Mouse (Mus musculus): Measurements from ENCODE around the gene Cdc42bpg. TPM values are rescaled to one million over a fixed set of nuclear protein-coding genes. Genes with fewer than 3 reads are reported as not detected.

The Cdc42bpg gene
- total RNA-seq, 1 experiment from 2014 or later: 34.2 TPM

DNA sequence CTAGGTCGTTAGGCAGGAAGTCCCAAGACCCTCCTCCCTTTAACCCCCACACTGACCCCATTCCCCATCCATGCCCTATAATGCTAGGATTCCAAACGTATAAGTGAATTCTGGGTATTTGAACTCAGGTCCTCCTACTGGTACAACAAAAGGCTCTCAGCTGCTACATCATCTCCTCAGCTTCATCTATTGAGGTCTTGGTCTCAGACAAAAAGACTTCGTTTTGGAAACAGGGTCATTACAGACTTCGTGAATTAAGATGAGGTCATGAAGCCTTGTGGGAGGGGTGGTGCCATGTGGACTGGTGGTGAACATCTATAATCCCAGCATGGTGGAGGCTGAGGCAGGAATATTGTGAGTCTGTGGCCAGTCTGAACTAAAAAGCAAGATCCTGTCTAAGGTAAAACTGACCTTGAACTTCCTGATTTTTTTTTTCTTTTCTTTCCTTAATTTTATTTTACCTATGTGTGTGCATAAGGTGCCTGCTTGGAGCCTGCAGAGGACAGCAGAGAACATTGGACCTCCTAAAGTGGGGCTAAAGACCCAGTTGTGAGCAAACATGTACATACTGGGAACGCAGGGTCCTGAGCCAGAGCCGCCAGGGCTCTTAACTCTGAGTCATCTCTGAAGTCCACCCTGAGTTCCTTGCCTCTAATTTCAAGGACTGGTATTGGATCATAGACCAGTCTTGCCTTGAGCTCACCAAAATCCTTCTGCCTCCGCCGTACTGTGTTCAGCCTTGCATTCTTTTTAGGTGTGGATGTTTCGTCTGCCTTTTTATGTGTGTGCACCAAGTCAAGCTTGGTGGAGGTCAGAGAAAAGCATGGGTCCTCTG, 27.7 kb downstream of the Cdc42bpg start:
- no peak for DNase-seq

DNA sequence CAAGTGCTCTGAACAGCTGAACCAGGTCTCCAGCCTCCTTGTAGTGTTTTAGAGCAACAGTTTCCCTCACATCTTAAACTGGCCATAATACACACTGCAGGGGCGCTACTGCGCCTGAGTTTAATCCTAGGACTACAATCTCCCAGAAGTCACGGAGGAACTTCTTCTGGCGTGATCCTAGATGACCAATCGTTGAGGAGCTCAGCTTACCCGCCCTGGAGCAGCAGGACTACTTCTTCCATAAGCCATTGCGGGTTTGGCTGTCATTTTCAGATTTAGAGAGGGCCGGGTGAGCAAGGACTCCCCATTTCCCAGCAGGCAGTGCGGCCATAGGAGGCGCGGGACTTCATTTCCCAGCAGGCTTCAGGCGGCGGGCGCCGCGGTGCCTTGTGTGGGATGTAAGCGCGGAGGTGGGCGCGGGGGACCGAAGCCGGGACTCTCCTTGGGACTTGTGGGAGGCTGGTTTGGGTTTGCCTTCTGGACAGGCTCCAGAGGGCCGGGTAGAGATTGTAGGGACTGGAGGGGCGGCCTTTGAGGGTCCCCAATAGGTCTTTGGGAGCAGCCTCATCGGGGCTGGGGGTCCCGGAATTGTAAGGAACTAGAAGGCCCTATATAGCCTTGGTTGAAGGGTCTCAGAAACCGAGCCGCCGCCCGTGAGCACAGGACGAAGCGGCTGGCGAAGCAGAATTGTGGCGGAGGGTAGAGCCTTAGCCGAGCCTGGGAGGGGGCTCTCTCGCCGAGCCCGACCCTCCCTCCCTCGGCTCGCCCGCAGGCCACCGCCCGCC, 28.6 kb downstream of the Cdc42bpg start, which contains the start of gene Men1:
Gene Men1 (plus strand): TSS at position 307 of the 785 bp plus-strand sequence.
- peak; percentile 90 for DNase-seq

DNA sequence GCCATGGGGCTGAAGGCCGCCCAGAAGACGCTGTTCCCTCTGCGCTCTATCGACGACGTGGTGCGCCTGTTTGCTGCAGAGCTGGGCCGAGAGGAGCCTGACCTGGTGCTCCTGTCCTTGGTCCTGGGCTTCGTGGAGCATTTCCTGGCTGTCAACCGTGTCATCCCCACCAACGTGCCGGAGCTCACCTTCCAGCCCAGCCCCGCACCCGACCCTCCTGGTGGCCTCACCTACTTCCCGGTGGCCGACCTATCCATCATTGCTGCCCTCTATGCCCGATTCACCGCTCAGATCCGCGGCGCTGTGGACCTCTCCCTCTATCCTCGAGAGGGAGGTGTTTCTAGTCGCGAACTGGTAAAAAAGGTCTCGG, 29.2 kb downstream of the Cdc42bpg start:
- DNase-seq: no peak

DNA sequence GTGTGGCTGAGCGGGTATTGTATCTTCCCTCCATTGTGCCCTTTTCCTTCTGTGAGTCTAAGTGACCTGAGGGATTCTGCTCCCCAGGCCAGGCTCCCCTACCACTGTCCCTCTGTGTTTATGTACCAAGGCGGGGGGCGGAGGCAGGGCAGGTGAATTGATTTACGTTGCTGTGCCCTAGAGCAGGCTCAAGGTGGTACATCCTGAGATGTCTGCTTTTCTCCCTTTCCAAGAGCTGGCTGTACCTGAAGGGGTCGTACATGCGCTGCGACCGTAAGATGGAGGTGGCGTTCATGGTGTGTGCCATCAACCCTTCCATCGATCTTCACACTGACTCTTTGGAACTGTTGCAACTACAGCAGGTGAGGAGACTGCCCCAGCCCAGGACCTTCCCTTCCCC, 30.7 kb downstream of the Cdc42bpg start:
- no peak for DNase-seq

DNA sequence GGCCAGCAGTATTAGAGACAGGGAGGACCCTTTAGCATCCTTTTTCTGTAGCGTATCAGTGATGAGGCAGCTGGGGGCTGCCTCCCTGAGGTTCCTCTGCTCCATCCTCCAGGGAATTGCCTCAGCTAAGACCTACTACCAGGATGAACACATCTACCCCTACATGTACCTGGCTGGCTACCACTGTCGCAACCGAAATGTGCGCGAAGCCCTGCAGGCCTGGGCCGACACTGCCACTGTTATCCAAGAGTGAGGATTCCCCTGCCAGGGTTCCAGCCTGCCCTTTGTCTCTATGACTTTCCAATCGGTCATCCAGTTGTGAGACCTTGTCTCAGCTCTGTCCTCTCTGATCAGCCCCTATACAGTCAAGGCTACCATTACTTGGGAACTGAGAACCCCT, 31.9 kb downstream of the Cdc42bpg start:
- no peak for DNase-seq

DNA sequence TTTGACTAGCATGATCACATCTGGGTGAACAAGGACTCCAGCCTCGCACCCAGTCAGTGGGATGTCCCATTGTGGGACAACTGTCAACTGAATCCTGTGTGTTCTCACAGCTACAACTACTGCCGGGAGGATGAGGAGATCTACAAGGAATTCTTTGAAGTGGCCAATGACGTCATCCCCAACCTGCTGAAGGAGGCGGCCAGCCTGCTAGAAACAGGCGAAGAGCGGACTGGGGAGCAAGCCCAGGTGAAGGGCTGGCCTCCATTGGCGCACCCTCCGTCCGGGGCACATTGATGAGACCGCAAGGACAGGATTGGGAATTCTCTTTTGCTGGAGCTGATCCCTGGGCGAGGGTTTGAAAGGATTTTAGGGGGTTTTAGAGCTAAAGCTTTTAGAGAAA, 32.5 kb downstream of the Cdc42bpg start:
- DNase-seq: no peak

DNA sequence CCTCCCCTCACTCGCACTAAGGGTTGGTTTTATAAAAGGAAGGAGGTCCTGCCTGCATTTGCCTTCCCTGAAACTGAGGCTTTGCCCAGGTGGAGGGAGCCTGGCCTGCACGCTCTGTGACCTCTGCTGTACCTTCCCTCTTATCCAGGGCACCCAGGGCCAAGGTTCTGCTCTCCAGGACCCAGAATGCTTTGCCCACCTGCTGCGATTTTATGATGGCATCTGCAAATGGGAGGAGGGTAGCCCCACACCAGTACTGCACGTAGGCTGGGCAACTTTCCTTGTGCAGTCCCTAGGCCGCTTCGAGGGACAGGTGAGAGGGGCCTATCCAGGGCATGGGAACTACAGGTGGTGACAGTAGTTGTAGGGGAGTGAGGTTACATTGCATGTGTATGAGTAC, 32.9 kb downstream of the Cdc42bpg start:
- no peak for DNase-seq

DNA sequence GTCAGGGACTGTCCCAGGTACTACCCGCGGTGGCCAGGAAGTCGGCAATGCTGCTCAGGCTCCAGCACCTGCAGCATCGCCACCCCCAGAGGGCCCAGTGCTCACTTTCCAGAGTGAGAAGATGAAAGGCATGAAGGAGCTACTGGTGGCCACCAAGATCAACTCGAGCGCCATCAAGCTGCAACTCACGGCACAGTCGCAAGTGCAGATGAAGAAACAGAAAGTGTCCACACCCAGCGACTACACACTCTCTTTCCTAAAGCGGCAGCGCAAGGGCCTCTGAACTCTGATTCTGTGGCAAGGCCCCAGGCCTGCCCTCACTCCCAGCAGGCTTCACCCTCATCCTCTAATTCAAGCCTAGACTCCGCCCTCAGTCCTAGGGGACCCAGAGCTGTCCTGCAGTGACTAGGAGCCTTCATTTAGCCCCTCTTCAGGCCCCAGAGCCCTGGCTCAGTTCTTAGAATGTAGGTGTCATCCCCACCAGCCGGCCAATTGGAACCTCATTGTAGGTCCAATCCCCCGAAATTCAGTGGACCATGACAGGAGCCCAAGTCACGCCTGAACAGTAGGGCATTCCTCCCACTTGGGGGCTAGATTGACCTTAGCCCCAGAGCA, 33.7 kb downstream of the Cdc42bpg start:
- no peak for DNase-seq

DNA sequence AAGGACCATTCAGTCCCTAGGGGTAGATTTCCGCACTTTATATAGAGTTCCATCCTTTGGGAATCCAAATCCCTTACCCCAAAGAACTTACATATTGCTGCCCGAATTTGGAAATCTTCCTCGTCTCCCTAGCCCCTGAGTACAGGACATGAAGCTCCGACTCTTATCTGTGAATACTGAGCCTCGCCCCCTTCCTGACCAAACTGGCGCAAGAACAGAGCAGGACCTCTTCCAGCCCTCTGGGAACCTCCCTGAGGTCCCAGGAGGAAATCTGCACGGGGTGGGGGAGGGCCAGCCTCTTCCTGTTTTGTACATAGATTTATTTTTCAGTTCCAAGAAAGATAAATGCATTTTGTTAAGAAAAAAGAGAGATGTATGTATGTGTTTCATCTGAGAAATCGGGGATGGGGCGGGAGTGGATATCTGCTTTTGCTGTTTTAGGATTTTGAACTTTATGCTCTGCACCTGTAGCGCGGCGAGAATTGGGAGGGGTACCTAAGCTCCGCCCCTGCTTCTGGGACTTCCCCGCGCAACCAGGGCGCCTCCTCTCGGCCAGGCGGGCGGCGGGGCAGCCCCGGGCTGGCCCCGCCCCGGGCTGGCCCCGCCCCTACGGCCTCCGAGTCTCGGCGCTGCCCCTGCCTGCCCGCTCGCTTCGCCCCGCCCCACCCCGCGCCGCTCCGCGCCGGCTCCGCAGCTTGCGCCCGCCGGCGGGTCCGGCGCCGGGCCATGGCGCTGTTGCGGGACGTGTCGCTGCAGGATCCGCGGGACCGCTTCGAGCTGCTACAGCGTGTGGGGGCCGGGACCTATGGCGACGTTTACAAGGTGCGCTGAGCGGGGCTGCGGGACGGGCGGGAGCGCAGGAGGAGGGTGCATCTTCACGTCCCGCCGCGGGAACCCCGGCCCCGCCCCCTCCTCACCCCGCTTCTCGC, 34.5 kb downstream of the Cdc42bpg start, which contains the start of gene Map4k2:
Gene Map4k2 (plus strand): TSS at position 612 of the 929 bp plus-strand sequence.
- DNase-seq: peak; percentile 94

DNA sequence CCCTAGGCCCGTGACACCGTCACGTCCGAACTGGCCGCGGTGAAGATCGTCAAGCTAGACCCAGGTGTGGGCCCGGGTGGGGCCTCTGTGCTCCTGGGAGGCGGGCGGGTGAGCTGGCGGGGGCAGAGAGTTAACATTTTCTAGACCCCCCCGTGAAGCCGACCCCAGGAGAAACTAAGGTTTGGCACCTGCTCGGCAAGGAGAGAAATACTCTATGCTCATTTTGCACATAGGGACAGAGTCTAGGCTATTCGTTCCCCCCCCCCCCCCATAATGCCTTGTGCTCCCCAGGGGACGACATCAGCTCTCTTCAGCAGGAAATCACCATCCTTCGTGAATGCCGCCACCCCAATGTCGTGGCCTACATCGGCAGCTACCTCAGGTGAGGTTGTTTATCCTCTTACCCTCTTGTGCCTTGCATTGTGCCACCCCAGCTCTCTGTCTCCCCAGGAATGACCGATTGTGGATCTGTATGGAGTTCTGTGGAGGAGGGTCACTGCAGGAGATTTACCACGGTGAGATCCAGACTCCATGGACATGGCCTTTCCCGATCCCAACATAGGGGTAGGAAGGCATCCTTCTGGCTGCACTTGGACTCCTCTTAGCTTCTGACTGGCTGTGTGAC, 35.3 kb downstream of the Cdc42bpg start:
- no peak for DNase-seq

DNA sequence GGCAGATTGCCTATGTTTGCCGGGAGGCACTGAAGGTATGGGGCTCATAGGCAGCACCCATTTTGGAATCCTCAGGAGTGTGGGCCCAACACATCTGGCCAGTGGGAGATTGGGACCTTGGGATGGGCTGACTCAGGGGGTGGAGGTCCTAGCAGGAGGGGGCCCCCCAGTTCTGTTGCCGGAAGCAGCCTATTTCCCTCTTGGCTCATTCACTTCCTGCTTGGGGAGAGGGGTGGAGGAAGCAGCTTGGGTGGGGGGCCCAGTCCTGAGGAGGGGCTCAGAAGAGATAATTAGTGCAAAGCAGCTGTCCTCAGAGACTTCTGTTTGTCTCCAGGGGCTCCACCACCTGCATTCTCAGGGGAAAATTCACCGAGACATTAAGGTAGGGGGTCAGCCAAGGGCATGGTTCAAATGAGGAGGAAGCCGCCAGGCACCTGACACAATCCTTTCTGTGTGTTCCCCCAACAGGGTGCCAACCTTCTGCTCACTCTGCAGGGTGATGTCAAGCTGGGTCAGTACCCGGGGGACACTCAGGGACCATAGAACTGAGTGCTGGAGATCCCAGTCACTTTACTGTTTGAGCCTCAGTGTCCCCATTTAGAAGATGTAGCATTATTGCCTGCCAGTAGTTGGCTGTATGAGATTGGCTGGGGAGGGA, 36.1 kb downstream of the Cdc42bpg start:
- DNase-seq: no peak

DNA sequence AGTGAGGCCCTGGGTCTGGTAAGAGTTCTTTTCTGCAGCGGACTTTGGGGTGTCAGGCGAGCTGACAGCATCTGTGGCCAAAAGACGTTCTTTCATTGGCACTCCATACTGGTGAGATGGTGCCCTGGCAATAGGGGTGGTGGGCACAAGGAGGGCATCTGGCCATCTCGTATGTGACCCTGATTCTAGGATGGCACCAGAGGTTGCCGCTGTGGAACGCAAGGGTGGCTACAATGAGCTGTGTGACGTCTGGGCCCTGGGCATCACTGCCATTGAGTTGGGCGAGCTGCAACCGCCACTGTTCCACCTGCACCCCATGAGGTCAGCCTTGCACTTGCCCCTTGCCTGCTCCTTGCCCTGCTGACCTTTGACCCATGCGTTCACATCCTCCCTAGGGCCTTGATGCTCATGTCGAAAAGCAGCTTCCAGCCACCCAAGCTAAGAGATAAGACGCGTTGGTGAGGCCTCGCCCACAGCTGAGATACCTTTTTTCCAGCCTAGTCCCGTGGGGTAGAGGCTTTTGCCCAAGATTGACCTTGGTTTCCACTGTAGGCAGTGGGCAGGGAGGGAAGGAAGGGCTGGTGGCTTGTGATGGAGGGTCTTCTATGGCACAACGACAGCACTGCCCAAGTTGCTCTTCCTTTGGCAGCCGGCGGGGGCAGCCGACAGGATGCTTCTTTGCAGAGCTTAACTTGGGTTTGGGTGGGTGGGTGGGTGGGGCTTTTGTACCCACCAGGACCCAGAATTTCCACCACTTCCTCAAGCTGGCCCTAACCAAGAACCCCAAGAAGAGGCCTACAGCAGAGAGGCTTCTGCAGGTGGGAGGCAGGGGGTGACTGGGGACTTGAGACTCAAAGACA, 37.0 kb downstream of the Cdc42bpg start:
- DNase-seq: no peak

DNA sequence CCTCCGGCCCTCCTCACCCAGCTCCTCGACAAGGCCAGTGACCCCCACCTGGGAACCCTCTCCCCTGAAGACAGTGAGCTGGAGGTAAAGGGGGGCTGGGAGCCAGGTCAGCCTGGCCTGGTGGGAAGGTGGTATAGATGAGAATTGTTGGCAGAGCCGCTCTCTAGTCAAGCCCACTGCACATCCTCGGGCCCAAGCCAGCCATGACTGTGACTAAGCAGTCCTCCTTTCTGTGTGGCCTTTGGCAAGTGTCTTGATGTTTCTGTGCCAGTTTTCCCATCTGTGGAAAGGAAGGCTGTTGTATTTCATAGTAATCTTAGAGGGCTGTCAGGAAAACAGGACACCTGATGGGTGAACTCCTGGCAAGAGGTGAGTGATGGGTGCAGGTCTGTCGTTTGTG, 37.7 kb downstream of the Cdc42bpg start:
- no peak for DNase-seq

DNA sequence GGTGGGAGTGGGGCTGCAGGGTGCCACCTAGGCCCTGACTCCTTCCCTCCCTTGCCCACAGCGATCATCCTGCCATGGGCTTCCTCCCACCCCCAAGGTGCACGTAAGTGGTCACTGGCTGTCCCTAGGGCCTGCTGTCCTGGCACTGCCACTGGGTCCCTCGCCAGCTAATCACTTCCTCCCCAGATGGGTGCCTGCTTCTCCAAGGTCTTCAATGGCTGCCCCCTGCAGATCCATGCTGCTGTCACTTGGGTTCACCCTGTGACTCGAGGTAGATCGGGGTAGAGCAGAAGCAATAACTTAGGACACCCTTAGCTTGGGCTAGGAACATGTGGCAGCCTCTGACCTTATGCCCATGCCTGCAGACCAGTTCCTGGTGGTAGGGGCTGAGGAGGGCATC, 39.8 kb downstream of the Cdc42bpg start:
- no peak for DNase-seq

DNA sequence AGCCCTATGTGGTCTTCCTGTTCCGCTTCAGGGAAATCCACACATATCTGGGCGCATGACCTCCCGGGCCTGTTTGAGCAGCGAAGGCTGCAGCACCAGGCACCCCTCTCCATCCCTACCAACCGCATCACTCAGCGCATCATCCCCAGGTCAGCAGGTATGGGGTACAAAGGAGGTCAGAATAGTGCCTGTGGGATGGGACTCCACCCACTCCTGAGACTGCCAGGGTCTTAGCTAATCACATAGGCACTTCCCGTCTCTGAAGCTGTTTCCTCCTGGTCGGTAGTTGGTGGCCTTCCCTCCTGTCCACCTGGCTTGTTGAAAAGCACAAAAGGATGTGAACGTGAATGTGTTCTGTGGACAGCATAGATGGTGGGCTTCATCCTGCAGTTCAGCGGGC, 40.4 kb downstream of the Cdc42bpg start:
- DNase-seq: no peak

DNA sequence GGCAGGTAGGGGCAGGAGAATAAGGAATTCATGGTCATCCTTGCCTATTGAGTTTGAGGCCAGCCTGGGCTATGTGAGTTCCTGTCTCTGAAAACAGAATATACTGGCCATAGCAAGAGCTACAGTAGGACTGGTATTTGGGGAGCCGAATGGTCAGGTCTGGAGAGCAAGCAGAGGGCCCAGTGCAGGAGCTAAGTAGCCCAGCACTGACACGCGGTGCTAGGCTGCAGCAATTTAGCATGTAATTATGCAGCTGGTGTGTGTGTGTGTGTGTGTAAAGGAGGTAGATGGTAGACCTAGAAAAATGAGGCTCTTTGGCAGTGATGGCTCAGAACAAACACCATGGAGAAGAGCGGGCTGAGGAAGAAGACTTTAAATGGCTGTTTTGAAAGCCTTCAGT, 41.4 kb downstream of the Cdc42bpg start:
- DNase-seq: no peak

DNA sequence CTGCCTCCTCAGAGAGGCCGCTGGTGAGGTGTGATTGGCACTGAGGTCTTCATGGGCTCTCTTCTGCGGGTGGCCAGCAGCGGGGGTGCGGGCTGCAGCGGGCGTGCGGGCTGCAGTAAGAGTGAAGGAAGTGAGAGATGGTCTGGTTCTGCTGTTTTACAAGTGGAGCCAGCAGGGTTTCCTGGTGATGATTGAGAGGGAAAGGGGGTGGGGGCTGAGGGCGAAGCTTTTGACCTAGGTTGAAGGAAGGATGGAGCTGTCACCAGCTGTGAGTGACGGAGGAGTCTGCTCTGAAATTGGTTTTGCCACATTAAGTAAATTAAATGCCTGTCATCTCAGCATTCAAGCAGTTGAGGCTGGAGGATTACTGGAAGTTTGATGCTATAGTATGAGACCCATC, 42.5 kb downstream of the Cdc42bpg start:
- DNase-seq: no peak

DNA sequence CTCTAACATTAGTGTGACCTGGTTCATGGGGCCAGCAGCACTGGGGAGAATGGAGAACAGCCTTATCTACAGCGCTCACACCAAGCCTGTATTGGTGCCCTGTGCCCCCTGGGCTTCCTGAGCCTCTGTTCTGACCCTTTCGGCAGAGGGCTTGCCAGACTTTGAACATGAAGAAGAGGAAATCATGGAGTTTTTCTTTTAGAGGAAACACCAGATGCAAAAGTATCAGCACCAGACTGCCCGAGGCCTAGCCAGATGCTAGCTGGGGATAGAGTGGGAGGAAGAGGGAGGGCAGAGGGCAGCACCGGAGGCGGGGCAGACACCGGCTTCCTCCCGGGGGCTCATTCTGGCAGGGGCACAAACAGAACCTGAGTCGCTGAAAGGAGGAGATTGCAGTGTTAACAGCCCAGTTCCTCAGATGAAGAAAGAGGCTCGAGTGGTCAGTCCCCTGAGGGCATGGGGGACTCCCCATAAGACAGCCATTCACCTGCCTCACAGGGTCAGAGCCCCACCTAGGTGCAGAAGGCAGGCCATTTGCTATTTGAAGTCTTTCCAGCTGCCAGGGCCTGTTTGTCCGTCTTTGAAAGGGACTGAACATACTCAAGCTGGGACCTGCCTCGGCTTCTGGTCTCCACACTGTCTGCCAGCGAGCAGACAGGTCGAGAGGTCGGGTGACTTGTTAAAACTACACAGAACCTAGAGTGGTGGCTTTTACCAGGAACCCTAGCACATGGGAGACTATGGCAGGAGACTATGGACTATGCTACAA, 43.1 kb downstream of the Cdc42bpg start:
- peak; percentile 40 for DNase-seq

Measured in adrenal gland, postnatal 25 days (tissue).